Mouse (Mus musculus) stomach, embryonic 16.5 days (tissue): ENCODE data around the gene Dennd1b. TPM values are rescaled to one million over a fixed set of nuclear protein-coding genes. Genes with fewer than 3 reads are reported as not detected.

Experiments used
- ATAC-seq: fragments of 200-750 bp; cut with Nextera tagmentation; 2 replicates; pipeline ENCODE4 v1.8.0; 2017; ENCODE audit warnings: moderate number of reproducible peaks, moderate TSS enrichment; ENCODE audit not compliant: insufficient read depth, low FRiP score
- H3K27ac ChIP-seq: fragments of 300-500 bp; sonication (generic); 2 replicates; pipeline ENCODE4 v1.5.1; 2014; ENCODE audit warnings: low read length
- H3K27me3 ChIP-seq: fragments of 300-500 bp; sonication (generic); 2 replicates; pipeline ENCODE4 v1.6.1; 2014; ENCODE audit warnings: low read length, control low read depth, mixed read lengths; ENCODE audit not compliant: control insufficient read depth, insufficient read depth
- H3K36me3 ChIP-seq: fragments of 300-500 bp; sonication (generic); 2 replicates; pipeline ENCODE4 v1.6.1; 2014; ENCODE audit warnings: low read length; ENCODE audit not compliant: control insufficient read depth, insufficient read depth
- H3K4me1 ChIP-seq: fragments of 300-500 bp; sonication (generic); 2 replicates; pipeline ENCODE4 v1.6.1; 2014; ENCODE audit warnings: low read length, control low read depth, mixed read lengths; ENCODE audit not compliant: control insufficient read depth, insufficient read depth
- H3K4me2 ChIP-seq: fragments of 300-500 bp; sonication (generic); 2 replicates; pipeline ENCODE4 v1.6.1; 2014; ENCODE audit warnings: low read depth, low read length, mixed read lengths
- H3K4me3 ChIP-seq: fragments of 300-500 bp; sonication (generic); replicated peaks from 2 replicates; pipeline ENCODE4 v1.5.1; 2014; ENCODE audit warnings: mild to moderate bottlenecking, low read length
- H3K9ac ChIP-seq: fragments of 300-500 bp; sonication (generic); 2 replicates; pipeline ENCODE4 v1.6.1; 2014; ENCODE audit warnings: low read length
- H3K9me3 ChIP-seq: fragments of 300-500 bp; sonication (generic); replicated peaks from 2 replicates; pipeline ENCODE4 v1.6.1; 2016; ENCODE audit warnings: low read length, control low read depth; ENCODE audit not compliant: control insufficient read depth
- WGBS: fragments of 180-500 bp; shearing (Covaris S2); extraction: QIAGEN DNeasy Blood & Tissue Kit; methylation state at CpG from one replicate; pipeline ENCODE4 v1.1.7; 2014; 5-methylcytosine and 5-hydroxymethylcytosine counted together
- polyA plus RNA-seq: library from polyadenylated mRNA; unstranded; fragments of >200 nt; fragmentation: Nextera tagmentation; extraction: Ambion mirVana; gene quantifications from 2 replicates; pipeline ENCODE4 v1.2.1, GENCODE M21; 2015

Gene Dennd1b
- polyA plus RNA-seq, 1 experiment from 2014 or later = 7.1 TPM

GRCm38 (mm10) chr1:138973541-138974224 is 10.4 kb downstream of the Dennd1b start:
- no peak for ATAC-seq
- H3K27me3 ChIP-seq = no peaks in the 10 kb centered on the region
- WGBS = 77% methylated on average over 6 of the region's 6 CpGs
- no peak overlapping the region for H3K27ac ChIP-seq
- no peak overlapping the region for H3K9ac ChIP-seq
- no peak overlapping the region for H3K4me3 ChIP-seq
- H3K4me2 ChIP-seq = no peak overlapping the region
- H3K9me3 ChIP-seq = no peaks in the 10 kb centered on the region
- H3K4me1 ChIP-seq = 0 out of 2 replicates have a peak, but pooled peaks cover 3% of the 10 kb centered on the region
- H3K36me3 ChIP-seq = no peaks in the 10 kb centered on the region

- Histone ChIP-seq H3K27ac (no peak overlapping the region), H3K27me3 (no peaks in the 10 kb centered on the region), H3K4me3 (no peak overlapping the region), H3K9me3 (no peaks in the 10 kb centered on the region), H3K4me1 (0 out of 2 replicates have a peak, but pooled peaks cover 3% of the 10 kb centered on the region), H3K4me2 (no peak overlapping the region), H3K36me3 (no peaks in the 10 kb centered on the region), H3K9ac (no peak overlapping the region)
- peak; percentile 77; the same call in 1 of the 2 replicates for ATAC-seq
- 67% methylated on average over 8 of the region's 8 CpGs for WGBS
These were observed 11.6 kb downstream of the Dennd1b start for GRCm38 (mm10) chr1:138974836-138975235.

- Histone ChIP-seq H3K27me3 (no peaks in the 10 kb centered on the region), H3K27ac (no peak overlapping the region), H3K4me1 (0 out of 2 replicates have a peak, but pooled peaks cover 3% of the 10 kb centered on the region), H3K36me3 (no peaks in the 10 kb centered on the region), H3K9me3 (no peaks in the 10 kb centered on the region), H3K4me3 (no peak overlapping the region), H3K9ac (no peak overlapping the region), H3K4me2 (no peak overlapping the region)
- 34% methylated on average over 1 of the region's 1 CpGs for WGBS
- ATAC-seq = no peak
These were observed 12.7 kb downstream of the Dennd1b start for GRCm38 (mm10) chr1:138975945-138976344.

- no peaks in the 10 kb centered on the region for H3K36me3 ChIP-seq
- H3K4me1 ChIP-seq = peaks cover 8% of the 10 kb centered on the region; the same call in 1 of the 2 replicates
- H3K27ac ChIP-seq = no peak overlapping the region
- ATAC-seq = no peak
- no peaks in the 10 kb centered on the region for H3K27me3 ChIP-seq
- 70% methylated on average over 7 of the region's 7 CpGs for WGBS
- no peak overlapping the region for H3K9ac ChIP-seq
- no peak overlapping the region for H3K4me2 ChIP-seq
- no peak overlapping the region for H3K4me3 ChIP-seq
- no peaks in the 10 kb centered on the region for H3K9me3 ChIP-seq
These were observed 19.0 kb downstream of the Dennd1b start for GRCm38 (mm10) chr1:138982203-138982602.

GRCm38 (mm10) chr1:138982611-138983010 is 19.4 kb downstream of the Dennd1b start:
- 62% methylated on average over 5 of the region's 5 CpGs for WGBS
- Histone ChIP-seq H3K9ac (no peak overlapping the region), H3K4me2 (no peak overlapping the region), H3K4me1 (peaks cover 8% of the 10 kb centered on the region; the same call in 1 of the 2 replicates), H3K36me3 (no peaks in the 10 kb centered on the region), H3K9me3 (no peaks in the 10 kb centered on the region), H3K27ac (no peak overlapping the region), H3K27me3 (no peaks in the 10 kb centered on the region), H3K4me3 (no peak overlapping the region)
- ATAC-seq = no peak

GRCm38 (mm10) chr1:138983064-138983463 is 19.8 kb downstream of the Dennd1b start:
- ATAC-seq = no peak
- H3K4me1 ChIP-seq = peaks cover 8% of the 10 kb centered on the region; the same call in 1 of the 2 replicates
- no peak overlapping the region for H3K4me3 ChIP-seq
- no peak overlapping the region for H3K27ac ChIP-seq
- no peaks in the 10 kb centered on the region for H3K36me3 ChIP-seq
- no peak overlapping the region for H3K9ac ChIP-seq
- peak overlapping the region; percentile 28; the same call in 1 of the 2 replicates for H3K4me2 ChIP-seq
- no peaks in the 10 kb centered on the region for H3K9me3 ChIP-seq
- 52% methylated on average over 2 of the region's 2 CpGs for WGBS
- H3K27me3 ChIP-seq = no peaks in the 10 kb centered on the region

GRCm38 (mm10) chr1:138983465-138983864 is 20.2 kb downstream of the Dennd1b start:
- Histone ChIP-seq H3K27me3 (no peaks in the 10 kb centered on the region), H3K9ac (no peak overlapping the region), H3K4me1 (peaks cover 8% of the 10 kb centered on the region; the same call in 1 of the 2 replicates), H3K4me3 (no peak overlapping the region; the same call in 1 of the 2 replicates), H3K9me3 (no peaks in the 10 kb centered on the region), H3K27ac (no peak overlapping the region), H3K36me3 (no peaks in the 10 kb centered on the region), H3K4me2 (peak overlapping the region; percentile 28; the same call in 1 of the 2 replicates)
- WGBS = 33% methylated on average over 6 of the region's 6 CpGs
- peak; percentile 64 for ATAC-seq

GRCm38 (mm10) chr1:138984161-138984560 is 20.9 kb downstream of the Dennd1b start:
- H3K9me3 ChIP-seq = no peaks in the 10 kb centered on the region
- no peak overlapping the region for H3K4me3 ChIP-seq
- H3K4me2 ChIP-seq = no peak overlapping the region
- no peak for ATAC-seq
- no peaks in the 10 kb centered on the region for H3K27me3 ChIP-seq
- H3K36me3 ChIP-seq = no peaks in the 10 kb centered on the region
- H3K4me1 ChIP-seq = peaks cover 8% of the 10 kb centered on the region; the same call in 1 of the 2 replicates
- 84% methylated on average over 4 of the region's 4 CpGs for WGBS
- H3K9ac ChIP-seq = no peak overlapping the region
- H3K27ac ChIP-seq = no peak overlapping the region

GRCm38 (mm10) chr1:138992384-138993138 is 29.3 kb downstream of the Dennd1b start:
- Histone ChIP-seq H3K9me3 (no peaks in the 10 kb centered on the region), H3K36me3 (no peaks in the 10 kb centered on the region), H3K4me1 (0 out of 2 replicates have a peak, but pooled peaks cover 4% of the 10 kb centered on the region), H3K27me3 (no peaks in the 10 kb centered on the region), H3K27ac (0 out of 2 replicates have a peak overlapping the region, but pooled peaks have one; percentile 3), H3K9ac (no peak overlapping the region), H3K4me2 (no peak overlapping the region), H3K4me3 (no peak overlapping the region)
- no peak for ATAC-seq
- WGBS = 62% methylated on average over 5 of the region's 5 CpGs
